Mouse (Mus musculus) embryonic facial prominence, embryonic 15.5 days (tissue): ENCODE measurements around the gene Cd37. TPM values are rescaled to one million over a fixed set of nuclear protein-coding genes. Genes with fewer than 3 reads are reported as not detected.

Experiments
- ATAC-seq: fragments of 200-750 bp; cut with Nextera tagmentation; 2 replicates; pipeline ENCODE4 v1.8.0; 2017; ENCODE audit warnings: low read depth, moderate TSS enrichment; ENCODE audit not compliant: insufficient number of reproducible peaks, low FRiP score, low TSS enrichment
- H3K27ac ChIP-seq: fragments of 300-500 bp; sonication (generic); replicated peaks from 2 replicates; pipeline ENCODE4 v1.5.1; 2015; ENCODE audit warnings: mild to moderate bottlenecking, inconsistent platforms
- H3K27me3 ChIP-seq: fragments of 300-500 bp; sonication (generic); 2 replicates; pipeline ENCODE4 v1.6.1; 2015; ENCODE audit warnings: inconsistent platforms
- H3K36me3 ChIP-seq: fragments of 300-500 bp; sonication (generic); 2 replicates; pipeline ENCODE4 v1.6.1; 2015; ENCODE audit warnings: mild to moderate bottlenecking, inconsistent platforms
- H3K4me1 ChIP-seq: fragments of 300-500 bp; sonication (generic); 2 replicates; pipeline ENCODE4 v1.6.1; 2015; ENCODE audit warnings: inconsistent platforms
- H3K4me2 ChIP-seq: fragments of 300-500 bp; sonication (generic); replicated peaks from 2 replicates; pipeline ENCODE4 v1.6.1; 2015; ENCODE audit warnings: mild to moderate bottlenecking, inconsistent platforms
- H3K4me3 ChIP-seq: fragments of 300-500 bp; sonication (generic); replicated peaks from 2 replicates; pipeline ENCODE4 v1.5.1; 2015; ENCODE audit warnings: mild to moderate bottlenecking, inconsistent platforms
- H3K9ac ChIP-seq: fragments of 300-500 bp; sonication (generic); 2 replicates; pipeline ENCODE4 v1.6.1; 2015; ENCODE audit warnings: inconsistent platforms
- H3K9me3 ChIP-seq: fragments of 300-500 bp; sonication (generic); replicated peaks from 2 replicates; pipeline ENCODE4 v1.6.1; 2016; ENCODE audit warnings: inconsistent platforms
- WGBS: fragments of 180-500 bp; shearing (Covaris S2); methylation state at CpG from one replicate; pipeline ENCODE4 v1.1.7; 2015; 5-methylcytosine and 5-hydroxymethylcytosine counted together
- polyA plus RNA-seq: library from polyadenylated mRNA; unstranded; fragments of >200 nt; fragmentation: Nextera tagmentation; extraction: Ambion mirVana; gene quantifications from 2 replicates; pipeline ENCODE4 v1.2.1, GENCODE M21; 2015

Cd37 gene
- polyA plus RNA-seq, 1 experiment from 2014 or later = 4.9 TPM

DNA sequence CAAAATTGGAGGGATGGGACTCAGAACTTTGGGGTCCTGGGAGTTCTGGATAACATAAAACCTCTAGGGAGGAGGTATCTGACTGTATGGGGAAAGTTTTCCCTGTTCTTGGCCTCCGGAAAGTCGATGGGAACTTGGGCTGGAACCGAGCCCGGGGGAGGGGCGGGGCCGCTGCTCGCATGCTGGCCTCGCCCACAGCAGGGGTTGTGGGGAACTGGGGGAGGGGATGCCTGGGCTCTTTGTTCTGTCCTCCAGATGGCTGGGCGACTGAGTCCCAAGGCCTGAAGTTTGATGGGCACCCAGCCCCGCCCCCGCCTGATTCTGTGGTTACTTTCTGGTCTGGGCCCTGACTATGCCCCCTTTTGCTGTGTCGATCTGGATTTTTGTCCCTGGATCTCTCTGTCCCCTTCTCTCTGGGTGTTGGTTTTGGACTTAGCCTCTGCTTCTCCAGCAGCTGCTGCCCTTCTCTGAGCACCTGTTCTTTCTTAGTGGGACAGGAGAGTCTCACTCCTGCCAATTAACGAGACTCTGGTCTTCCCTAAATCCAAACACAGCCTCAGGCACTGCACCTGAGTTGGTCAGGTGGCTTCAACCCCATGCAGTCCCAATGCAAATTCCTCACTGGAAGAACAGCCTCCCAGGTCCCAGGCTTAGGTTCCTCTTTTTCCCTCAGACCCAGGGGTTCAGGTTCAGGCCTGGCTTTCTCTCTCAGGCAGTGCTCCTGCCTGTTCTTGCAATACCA, 22.3 kb downstream of the Cd37 start:
- Histone ChIP-seq H3K27me3 (peaks cover 8% of the 10 kb centered on the region), H3K27ac (peak overlapping the region; percentile 88), H3K4me3 (peak overlapping the region; percentile 63), H3K4me2 (peak overlapping the region; percentile 73), H3K9me3 (no peaks in the 10 kb centered on the region), H3K36me3 (peaks cover 46% of the 10 kb centered on the region), H3K9ac (peak overlapping the region; percentile 67), H3K4me1 (peaks cover 27% of the 10 kb centered on the region)
- WGBS = under 1% methylated on average over 13 of the region's 13 CpGs
- ATAC-seq = peak; percentile 86

GRCm38 (mm10) chr7:45215673-45216441, 23.1 kb downstream of the Cd37 start, which contains the start of gene Tead2:
Gene Tead2 (plus strand): TSS chr7:45215753.
- H3K4me2 ChIP-seq = peak within 1 kb of the TSS; percentile 73
- H3K9me3 ChIP-seq = no peaks in the 10 kb centered on the region
- H3K4me1 ChIP-seq = peaks cover 29% of the 10 kb centered on the region
- H3K4me3 ChIP-seq = peak within 1 kb of the TSS; percentile 63
- peak; percentile 64 for ATAC-seq
- WGBS = under 1% methylated on average over 54 of the region's 55 CpGs
- H3K27ac ChIP-seq = peak within 1 kb of the TSS; percentile 88
- H3K36me3 ChIP-seq = peaks cover 39% of the 10 kb centered on the region
- peak within 1 kb of the TSS; percentile 67 for H3K9ac ChIP-seq
- H3K27me3 ChIP-seq = peaks cover 15% of the 10 kb centered on the region

GRCm38 (mm10) chr7:45213708-45214107, 25.2 kb downstream of the Cd37 start:
- Histone ChIP-seq H3K4me2 (no peak overlapping the region), H3K36me3 (peaks cover 17% of the 10 kb centered on the region), H3K9me3 (no peaks in the 10 kb centered on the region), H3K27ac (no peak overlapping the region), H3K27me3 (peaks cover 20% of the 10 kb centered on the region), H3K4me1 (peaks cover 29% of the 10 kb centered on the region), H3K9ac (no peak overlapping the region), H3K4me3 (no peak overlapping the region)
- ATAC-seq = no peak
- WGBS = 69% methylated on average over 5 of the region's 5 CpGs

DNA sequence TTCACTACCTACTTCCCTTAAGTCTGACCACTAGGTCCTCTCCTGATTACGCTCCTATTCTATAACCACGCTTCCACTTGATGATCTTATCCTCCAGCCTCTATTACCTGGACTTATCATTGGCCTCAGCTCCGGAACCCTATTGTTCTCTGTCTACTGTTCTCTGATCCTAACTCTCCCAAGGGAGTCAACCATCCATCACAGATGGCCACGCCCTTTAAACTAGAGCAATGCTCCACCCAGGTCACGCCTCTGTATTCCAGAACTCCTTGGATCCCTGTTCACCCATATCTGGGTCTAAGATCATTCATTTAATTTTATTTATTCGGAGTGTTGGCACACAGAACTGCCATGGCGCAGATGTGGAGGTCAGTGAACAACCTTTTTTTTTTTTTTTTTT, 26.6 kb downstream of the Cd37 start:
- Histone ChIP-seq H3K9ac (no peak overlapping the region), H3K4me2 (peak overlapping the region; percentile 37), H3K36me3 (0 out of 2 replicates have a peak, but pooled peaks cover 4% of the 10 kb centered on the region)

DNA sequence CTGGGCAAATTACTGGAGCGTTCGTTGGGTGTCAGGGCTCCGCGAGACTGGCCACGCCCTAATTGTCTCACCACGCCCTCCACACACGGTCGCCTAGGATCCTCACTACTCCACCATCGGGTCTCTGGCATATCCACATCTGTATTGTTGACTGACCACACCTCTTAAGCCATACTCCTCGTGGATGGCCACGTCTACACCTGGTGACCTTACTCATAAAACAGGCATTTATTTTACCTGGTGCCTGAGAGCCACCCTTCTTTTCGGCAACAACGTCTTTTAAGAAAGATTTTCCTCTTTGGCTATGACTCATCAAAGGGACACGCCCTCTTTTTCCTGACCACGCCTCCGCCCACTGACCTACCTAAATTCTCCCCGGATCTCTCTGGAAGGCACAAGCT, 27.1 kb downstream of the Cd37 start, which contains the start of gene Dkkl1:
TSS of gene Dkkl1 (minus strand) at position 297 of the 401 bp plus-strand sequence.
- no peak within 1 kb of the TSS for H3K27ac ChIP-seq
- WGBS = 5% methylated on average over 17 of the region's 17 CpGs
- peaks cover 12% of the 10 kb centered on the region for H3K4me1 ChIP-seq
- peaks cover 20% of the 10 kb centered on the region for H3K27me3 ChIP-seq
- peak within 1 kb of the TSS; percentile 37 for H3K4me2 ChIP-seq
- H3K36me3 ChIP-seq = no peaks in the 10 kb centered on the region
- H3K9ac ChIP-seq = no peak within 1 kb of the TSS
- H3K4me3 ChIP-seq = peak within 1 kb of the TSS; percentile 22
- no peaks in the 10 kb centered on the region for H3K9me3 ChIP-seq
- no peak for ATAC-seq

More for the DNA sequence above, 26.6 kb downstream of the Cd37 start:
- Histone ChIP-seq H3K4me1 (peaks cover 17% of the 10 kb centered on the region), H3K9me3 (no peaks in the 10 kb centered on the region), H3K27ac (no peak overlapping the region), H3K4me3 (peak overlapping the region; percentile 22; the same call in 1 of the 2 replicates), H3K27me3 (peaks cover 20% of the 10 kb centered on the region)
- WGBS = 75% methylated on average over 7 of the region's 7 CpGs
- no peak for ATAC-seq

DNA sequence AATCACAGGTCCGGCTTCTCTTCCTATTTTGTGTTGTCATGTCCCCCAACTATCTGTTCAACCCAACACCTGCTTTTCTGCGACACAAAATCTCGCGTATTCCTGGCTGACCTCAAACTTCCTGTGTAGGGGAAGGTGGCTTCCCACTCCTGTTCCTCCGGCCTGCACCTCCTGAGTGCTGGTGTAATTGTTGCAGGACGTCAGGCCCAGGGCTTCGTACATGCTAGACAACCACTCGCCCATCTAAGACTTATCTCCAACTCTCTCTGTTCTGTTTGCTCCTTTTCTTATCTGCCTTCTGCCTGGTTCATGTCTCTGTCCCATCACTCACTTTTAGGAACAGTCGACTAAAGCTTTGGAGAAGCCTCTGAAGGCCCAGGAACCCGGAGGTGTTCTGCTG, 27.8 kb downstream of the Cd37 start:
- no peak for ATAC-seq
- 70% methylated on average over 10 of the region's 10 CpGs for WGBS
- Histone ChIP-seq H3K4me1 (peaks cover 7% of the 10 kb centered on the region), H3K36me3 (no peaks in the 10 kb centered on the region), H3K27ac (no peak overlapping the region), H3K27me3 (peaks cover 20% of the 10 kb centered on the region), H3K9ac (no peak overlapping the region), H3K4me3 (0 out of 2 replicates have a peak overlapping the region, but pooled peaks have one; percentile 22), H3K4me2 (0 out of 2 replicates have a peak overlapping the region, but pooled peaks have one; percentile 37), H3K9me3 (no peaks in the 10 kb centered on the region)

- Histone ChIP-seq H3K9ac (no peak overlapping the region), H3K27me3 (peaks cover 20% of the 10 kb centered on the region), H3K4me3 (no peak overlapping the region), H3K27ac (no peak overlapping the region), H3K4me2 (no peak overlapping the region), H3K9me3 (no peaks in the 10 kb centered on the region), H3K36me3 (no peaks in the 10 kb centered on the region), H3K4me1 (peaks cover 9% of the 10 kb centered on the region; the same call in 1 of the 2 replicates)
- WGBS = 79% methylated on average over 6 of the region's 6 CpGs
- no peak for ATAC-seq
These were observed 30.7 kb downstream of the Cd37 start for GRCm38 (mm10) chr7:45208260-45208659.

DNA sequence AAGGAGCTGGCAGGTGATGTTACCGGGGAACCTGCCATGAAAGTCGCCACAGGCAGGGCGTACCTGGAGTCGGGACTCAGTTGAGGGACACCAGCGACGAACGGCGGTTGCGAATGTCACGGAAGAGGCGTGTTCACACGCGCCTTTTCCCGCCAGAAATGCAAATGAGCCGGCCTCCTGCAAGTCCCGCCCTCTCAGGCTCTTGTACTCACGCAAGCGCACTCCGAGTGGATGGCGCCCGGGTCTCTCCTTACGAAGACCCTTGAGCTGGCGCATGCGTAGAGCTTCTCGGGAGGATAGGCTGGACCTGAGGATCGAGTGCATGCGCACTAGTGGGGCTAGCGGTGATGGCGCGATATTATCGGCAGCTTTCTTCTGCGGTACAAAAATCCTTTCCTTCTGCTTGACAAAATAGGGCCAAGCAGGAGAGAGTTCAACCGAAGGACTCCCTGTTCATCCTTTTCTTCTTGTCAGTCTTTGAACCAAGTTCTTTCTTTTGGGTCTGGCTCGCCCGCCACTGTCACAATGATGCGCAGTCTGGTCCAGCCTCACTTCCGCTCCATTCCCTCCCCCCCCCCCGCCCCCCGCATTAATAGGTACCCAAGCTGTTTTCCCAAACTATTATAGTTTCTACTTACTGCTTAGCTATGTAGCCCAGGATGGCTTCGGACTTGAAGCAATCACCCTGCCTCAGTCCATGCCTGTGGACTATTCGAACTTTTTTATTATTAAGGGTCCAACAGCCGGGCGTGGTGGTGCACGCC, 34.4 kb downstream of the Cd37 start, which contains the start of gene Ccdc155:
TSS of gene Ccdc155 (minus strand) at position 513 of the 764 bp plus-strand sequence.
- peak within 1 kb of the TSS; percentile 49 for H3K4me3 ChIP-seq
- peak within 1 kb of the TSS; percentile 56 for H3K4me2 ChIP-seq
- H3K36me3 ChIP-seq = no peaks in the 10 kb centered on the region
- WGBS = 7% methylated on average over 44 of the region's 44 CpGs
- ATAC-seq = peak; percentile 95
- peaks cover 4% of the 10 kb centered on the region; the same call in 1 of the 2 replicates for H3K27me3 ChIP-seq
- no peak within 1 kb of the TSS for H3K27ac ChIP-seq
- H3K9me3 ChIP-seq = no peaks in the 10 kb centered on the region
- no peak within 1 kb of the TSS; the same call in 1 of the 2 replicates for H3K9ac ChIP-seq
- H3K4me1 ChIP-seq = 0 out of 2 replicates have a peak, but pooled peaks cover 6% of the 10 kb centered on the region

GRCm38 (mm10) chr7:45202654-45203053, 36.3 kb downstream of the Cd37 start:
- Histone ChIP-seq H3K4me1 (0 out of 2 replicates have a peak, but pooled peaks cover 16% of the 10 kb centered on the region), H3K27me3 (peaks cover 4% of the 10 kb centered on the region; the same call in 1 of the 2 replicates), H3K9me3 (no peaks in the 10 kb centered on the region), H3K27ac (no peak overlapping the region), H3K4me2 (no peak overlapping the region), H3K36me3 (no peaks in the 10 kb centered on the region), H3K9ac (no peak overlapping the region), H3K4me3 (no peak overlapping the region)
- WGBS = 50% methylated on average over 10 of the region's 10 CpGs
- no peak for ATAC-seq

DNA sequence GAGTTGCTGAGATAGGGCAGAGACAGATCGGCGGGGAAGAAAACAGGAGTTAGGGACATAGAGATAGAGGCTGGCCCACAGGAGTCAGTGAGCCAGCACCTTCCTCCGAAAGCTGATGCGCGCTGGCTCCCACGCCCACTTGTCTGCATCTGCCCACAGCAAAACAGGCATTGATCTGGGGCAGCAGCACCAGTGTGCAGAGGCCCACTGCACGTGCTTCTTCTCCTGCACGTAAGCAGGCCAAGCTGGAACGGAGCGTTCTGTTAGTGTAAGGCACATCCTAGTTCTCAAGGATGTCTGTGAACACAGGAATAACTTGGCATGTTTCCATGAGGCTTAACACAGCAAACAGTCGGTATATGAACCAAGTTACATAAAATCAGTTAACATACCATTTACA, 40.0 kb downstream of the Cd37 start:
- Histone ChIP-seq H3K9me3 (no peaks in the 10 kb centered on the region), H3K4me2 (no peak overlapping the region), H3K4me3 (no peak overlapping the region), H3K27ac (no peak overlapping the region), H3K9ac (no peak overlapping the region), H3K4me1 (0 out of 2 replicates have a peak, but pooled peaks cover 10% of the 10 kb centered on the region), H3K36me3 (no peaks in the 10 kb centered on the region), H3K27me3 (peaks cover 4% of the 10 kb centered on the region)
- no peak for ATAC-seq
- WGBS = 76% methylated on average over 11 of the region's 11 CpGs
